Mouse (Mus musculus): ENCODE data around the gene Tmprss4.

- TF ChIP-seq EP300 (IDR thresholded peaks at IDR 0.05; ENCODE audit: insufficient read depth, low read depth, low read length): no peak
- TF ChIP-seq CTCF (IDR thresholded peaks at IDR 0.05; ENCODE audit: low read depth, low read length): no peak
These were observed 6.3 kb downstream of the Tmprss4 start for GRCm38 (mm10) chr9:45197549-45197948.

Measured in ES-Bruce4 (cell line).